Mouse (Mus musculus): Measurements from ENCODE around the gene Ttc17. TPM values are rescaled to one million over a fixed set of nuclear protein-coding genes. Genes with fewer than 3 reads are reported as not detected.

Ttc17 gene
- total and polyA plus RNA-seq, 2 experiments from 2014 or later, result 19.1 to 22.9 TPM

- H3K36me3 ChIP-seq (ENCODE audit: insufficient read depth, low read length), result peaks cover 16% of the 10 kb centered on the region
- no peak overlapping the region for H3K27ac ChIP-seq
- 80% methylated on average over 4 of the region's 4 CpGs for WGBS
- no peaks in the 10 kb centered on the region for H3K27me3 ChIP-seq (ENCODE audit: insufficient read depth, low read length)
- DNase-seq (ENCODE audit: low spot score) (no peak), ATAC-seq (0 out of 2 replicates have a peak, but pooled peaks have one; percentile 32)
- no peaks in the 10 kb centered on the region for H3K9me3 ChIP-seq (ENCODE audit: low read length)
- H3K4me2 ChIP-seq (ENCODE audit: low read depth, low read length), result no peak overlapping the region
- no peak overlapping the region for H3K9ac ChIP-seq (replicated peaks; ENCODE audit: low read length)
- no peak for TF ChIP-seq CTCF (IDR thresholded peaks at IDR 0.05; ENCODE audit: low read depth)
- H3K4me3 ChIP-seq (ENCODE audit: low read length), result no peak overlapping the region
- H3K4me1 ChIP-seq (ENCODE audit: insufficient read depth, low read length), result no peaks in the 10 kb centered on the region
These were observed 61.9 kb downstream of the Ttc17 start for GRCm38 (mm10) chr2:94344624-94345023.

- peak; percentile 8 for DNase-seq (ENCODE audit: low spot score)
- H3K4me1 ChIP-seq (ENCODE audit: insufficient read depth, low read length), result no peaks in the 10 kb centered on the region
- H3K27me3 ChIP-seq (ENCODE audit: insufficient read depth, low read length), result no peaks in the 10 kb centered on the region
- WGBS, result 68% methylated on average over 12 of the region's 12 CpGs
- no peaks in the 10 kb centered on the region for H3K9me3 ChIP-seq (ENCODE audit: low read length)
- no peak overlapping the region for H3K27ac ChIP-seq
- no peak overlapping the region for H3K9ac ChIP-seq (replicated peaks; ENCODE audit: low read length)
- ATAC-seq, result no peak
- no peak for TF ChIP-seq CTCF (IDR thresholded peaks at IDR 0.05; ENCODE audit: low read depth)
- no peak overlapping the region for H3K4me3 ChIP-seq (ENCODE audit: low read length)
- peaks cover 16% of the 10 kb centered on the region for H3K36me3 ChIP-seq (ENCODE audit: insufficient read depth, low read length)
- no peak overlapping the region for H3K4me2 ChIP-seq (ENCODE audit: low read depth, low read length)
These were observed 62.9 kb downstream of the Ttc17 start for GRCm38 (mm10) chr2:94343290-94344285.

- peak; percentile 44 for DNase-seq (ENCODE audit: low spot score)
- no peak for TF ChIP-seq CTCF (IDR thresholded peaks at IDR 0.05; ENCODE audit: low read depth)
- peaks cover 16% of the 10 kb centered on the region for H3K36me3 ChIP-seq (ENCODE audit: insufficient read depth, low read length)
These were observed 65.7 kb downstream of the Ttc17 start for GRCm38 (mm10) chr2:94340769-94341168.

GRCm38 (mm10) chr2:94339495-94339894 is 67.0 kb downstream of the Ttc17 start:
- Histone ChIP-seq H3K36me3 (ENCODE audit: insufficient read depth, low read length) (peaks cover 16% of the 10 kb centered on the region), H3K4me1 (ENCODE audit: insufficient read depth, low read length) (no peaks in the 10 kb centered on the region), H3K4me3 (ENCODE audit: low read length) (no peak overlapping the region), H3K27ac (no peak overlapping the region), H3K9me3 (ENCODE audit: low read length) (no peaks in the 10 kb centered on the region), H3K9ac (replicated peaks; ENCODE audit: low read length) (no peak overlapping the region), H3K4me2 (ENCODE audit: low read depth, low read length) (no peak overlapping the region), H3K27me3 (ENCODE audit: insufficient read depth, low read length) (no peaks in the 10 kb centered on the region)
- TF ChIP-seq CTCF (IDR thresholded peaks at IDR 0.05; ENCODE audit: low read depth), result no peak
- no peak for DNase-seq (ENCODE audit: low spot score)
- 89% methylated on average over 5 of the region's 5 CpGs for WGBS
- ATAC-seq, result no peak

More at GRCm38 (mm10) chr2:94340769-94341168, 65.7 kb downstream of the Ttc17 start:
- Histone ChIP-seq H3K27me3 (ENCODE audit: insufficient read depth, low read length) (no peaks in the 10 kb centered on the region), H3K4me1 (ENCODE audit: insufficient read depth, low read length) (no peaks in the 10 kb centered on the region), H3K4me3 (ENCODE audit: low read length) (no peak overlapping the region), H3K9ac (replicated peaks; ENCODE audit: low read length) (no peak overlapping the region), H3K9me3 (ENCODE audit: low read length) (no peaks in the 10 kb centered on the region), H3K27ac (no peak overlapping the region), H3K4me2 (ENCODE audit: low read depth, low read length) (no peak overlapping the region)
- ATAC-seq, result no peak
- 39% methylated on average over 1 of the region's 1 CpGs for WGBS

- H3K4me3 ChIP-seq (ENCODE audit: low read length), result no peak overlapping the region
- DNase-seq (ENCODE audit: low spot score), result no peak
- H3K4me1 ChIP-seq (ENCODE audit: insufficient read depth, low read length), result no peaks in the 10 kb centered on the region
- peaks cover 18% of the 10 kb centered on the region; the same call in 1 of the 2 replicates for H3K36me3 ChIP-seq (ENCODE audit: insufficient read depth, low read length)
- H3K27ac ChIP-seq, result no peak overlapping the region
- TF ChIP-seq CTCF (IDR thresholded peaks at IDR 0.05; ENCODE audit: low read depth), result no peak
- no peak overlapping the region for H3K9ac ChIP-seq (replicated peaks; ENCODE audit: low read length)
- H3K9me3 ChIP-seq (ENCODE audit: low read length), result no peaks in the 10 kb centered on the region
- whole genome bisulfite sequencing, result 91% methylated on average over 9 of the region's 9 CpGs
- no peak for ATAC-seq
- no peaks in the 10 kb centered on the region for H3K27me3 ChIP-seq (ENCODE audit: insufficient read depth, low read length)
- H3K4me2 ChIP-seq (ENCODE audit: low read depth, low read length), result no peak overlapping the region
These were observed 70.2 kb downstream of the Ttc17 start for GRCm38 (mm10) chr2:94336336-94336735.

GRCm38 (mm10) chr2:94334742-94335046 is 71.8 kb downstream of the Ttc17 start:
- Histone ChIP-seq H3K4me3 (ENCODE audit: low read length) (no peak overlapping the region), H3K9me3 (ENCODE audit: low read length) (no peaks in the 10 kb centered on the region), H3K36me3 (ENCODE audit: insufficient read depth, low read length) (peaks cover 30% of the 10 kb centered on the region; the same call in 1 of the 2 replicates), H3K9ac (replicated peaks; ENCODE audit: low read length) (no peak overlapping the region), H3K4me2 (ENCODE audit: low read depth, low read length) (no peak overlapping the region), H3K4me1 (ENCODE audit: insufficient read depth, low read length) (no peaks in the 10 kb centered on the region), H3K27me3 (ENCODE audit: insufficient read depth, low read length) (no peaks in the 10 kb centered on the region), H3K27ac (peak overlapping the region; percentile 2; the same call in 1 of the 2 replicates)
- WGBS, result 32% methylated on average over 2 of the region's 2 CpGs
- DNase-seq (ENCODE audit: low spot score) (no peak), ATAC-seq (no peak)
- no peak for TF ChIP-seq CTCF (IDR thresholded peaks at IDR 0.05; ENCODE audit: low read depth)
